Mouse (Mus musculus) bone marrow macrophage, adult 2 months (primary cell): ENCODE measurements around the gene Ddx49.

Source experiments
- CTCF ChIP-seq: IDR thresholded peaks from 2 replicates; pipeline ENCODE4 v1.5.1; 2012; ENCODE audit warnings: low read depth, mild to moderate bottlenecking, low read length, moderate library complexity
- POLR2A ChIP-seq: IDR thresholded peaks from 2 replicates; pipeline ENCODE4 v1.6.1; 2012; ENCODE audit warnings: mild to moderate bottlenecking, low read depth, low read length, borderline replicate concordance

- no peak for TF ChIP-seq CTCF
- TF ChIP-seq POLR2A: no peak
These were observed 38.4 kb upstream of the Ddx49 start for GRCm38 (mm10) chr8:70340659-70341058.
